Mouse (Mus musculus) thymus, adult 2 months (tissue): ENCODE results near the gene Tlk1. TPM values are rescaled to one million over a fixed set of nuclear protein-coding genes. Genes with fewer than 3 reads are reported as not detected.
"Not testable (repeated sequence)": the region's sequence is repeated elsewhere in the genome, so short reads cannot be mapped to it uniquely, and the experiment has no call there.

Source experiments
- DNase-seq: peaks from one replicate; pipeline ENCODE4 v3.0.0; 2021
- H3K27ac ChIP-seq: fragments of 200-500 bp; 2 replicates; pipeline ENCODE4 v1.5.1; 2012; ENCODE audit warnings: low read length, control low read depth; ENCODE audit not compliant: control insufficient read depth, insufficient read depth
- H3K27me3 ChIP-seq: fragments of 200-500 bp; 2 replicates; pipeline ENCODE4 v1.6.1; 2012; ENCODE audit warnings: mild to moderate bottlenecking, low read length, moderate library complexity, mixed read lengths; ENCODE audit not compliant: control insufficient read depth, insufficient read depth
- H3K36me3 ChIP-seq: fragments of 200-500 bp; 2 replicates; pipeline ENCODE4 v1.6.1; 2012; ENCODE audit warnings: mild to moderate bottlenecking, low read length, moderate library complexity; ENCODE audit not compliant: control insufficient read depth, insufficient read depth
- H3K4me1 ChIP-seq: fragments of 200-500 bp; replicated peaks from 2 replicates; pipeline ENCODE4 v1.6.1; 2012; ENCODE audit warnings: low read length; ENCODE audit not compliant: control insufficient read depth, insufficient read depth
- H3K4me3 ChIP-seq: fragments of 200-500 bp; 2 replicates; pipeline ENCODE4 v1.5.1; 2012; ENCODE audit warnings: mild to moderate bottlenecking, low read length, control low read depth, moderate library complexity; ENCODE audit not compliant: control insufficient read depth, insufficient read depth
- CTCF ChIP-seq: fragments of 200-500 bp; IDR thresholded peaks from 2 replicates; pipeline ENCODE4 v1.5.1; 2012; ENCODE audit warnings: mild to moderate bottlenecking, control low read depth, low read length, moderate library complexity, borderline replicate concordance; ENCODE audit not compliant: control insufficient read depth, poor library complexity, insufficient read depth; ENCODE audit errors: extremely low read depth
- POLR2A ChIP-seq: fragments of 200-500 bp; IDR thresholded peaks from 2 replicates; pipeline ENCODE4 v1.6.1; 2012; ENCODE audit warnings: mild to moderate bottlenecking, low read length, control low read depth, moderate library complexity; ENCODE audit not compliant: control insufficient read depth, poor library complexity, insufficient read depth; ENCODE audit errors: extremely low read depth
- WGBS: fragments of 180-500 bp; shearing (Covaris S2); methylation state at CpG from one replicate; pipeline ENCODE4 v1.1.7; 2018; 5-methylcytosine and 5-hydroxymethylcytosine counted together
- polyA plus RNA-seq: library from polyadenylated mRNA; depleted of rRNA; stranded (reverse); fragments of >200 nt; gene quantifications from 2 replicates; pipeline ENCODE4 v1.2.3, GENCODE M21; 2012

Tlk1 gene
- polyA plus RNA-seq, 1 experiment: 25.4 TPM

GRCm38 (mm10) chr2:70816016-70816415, 9.5 kb downstream of the Tlk1 start:
- no peak for DNase-seq
- Histone ChIP-seq H3K36me3 (no peaks in the 10 kb centered on the region), H3K4me1 (peaks cover 6% of the 10 kb centered on the region), H3K27me3 (no peaks in the 10 kb centered on the region), H3K27ac (no peak overlapping the region), H3K4me3 (no peak overlapping the region)
- 92% methylated on average over 2 of the region's 2 CpGs for WGBS
- TF ChIP-seq CTCF (no peak), POLR2A (no peak)

GRCm38 (mm10) chr2:70813608-70814007, 11.9 kb downstream of the Tlk1 start:
- Histone ChIP-seq H3K27ac (no peak overlapping the region), H3K4me1 (peaks cover 16% of the 10 kb centered on the region), H3K27me3 (no peaks in the 10 kb centered on the region), H3K4me3 (no peak overlapping the region), H3K36me3 (no peaks in the 10 kb centered on the region)
- no peak for DNase-seq
- TF ChIP-seq POLR2A (no peak), CTCF (no peak)
- WGBS: 92% methylated on average over 4 of the region's 4 CpGs

DNA sequence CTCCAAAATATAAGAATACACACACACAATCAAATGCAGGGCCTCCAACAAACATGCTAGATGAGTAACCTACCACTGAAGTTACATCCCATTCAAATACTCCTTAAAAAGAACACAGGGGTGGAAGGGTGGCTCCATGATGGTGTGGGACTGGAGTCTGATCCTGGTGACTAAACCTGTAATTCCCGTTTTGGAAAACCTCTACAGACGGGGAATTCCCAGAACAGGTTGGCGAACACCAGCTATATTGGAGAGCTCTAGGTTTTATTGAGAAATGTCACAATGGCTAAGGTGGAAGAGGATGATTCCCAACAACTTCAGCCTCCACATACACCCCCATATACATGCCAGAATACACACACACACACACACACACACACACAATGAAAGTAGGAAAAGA, 14.1 kb downstream of the Tlk1 start:
- no peak for DNase-seq
- Histone ChIP-seq H3K27me3 (no peaks in the 10 kb centered on the region), H3K4me3 (no peak overlapping the region), H3K27ac (no peak overlapping the region), H3K36me3 (no peaks in the 10 kb centered on the region), H3K4me1 (peaks cover 19% of the 10 kb centered on the region)
- no peak for TF ChIP-seq POLR2A
- no peak for TF ChIP-seq CTCF
- 92% methylated on average over 3 of the region's 3 CpGs for WGBS

- Histone ChIP-seq H3K27me3 (no peaks in the 10 kb centered on the region), H3K4me3 (no peak overlapping the region), H3K36me3 (peaks cover 4% of the 10 kb centered on the region; the same call in 1 of the 2 replicates), H3K27ac (peak overlapping the region; percentile 96), H3K4me1 (peaks cover 19% of the 10 kb centered on the region)
- TF ChIP-seq CTCF (no peak), POLR2A (no peak)
- 3% methylated on average over 3 of the region's 3 CpGs for WGBS
- DNase-seq: peak; percentile 41
Observed at GRCm38 (mm10) chr2:70809921-70810320, 15.6 kb downstream of the Tlk1 start.

DNA sequence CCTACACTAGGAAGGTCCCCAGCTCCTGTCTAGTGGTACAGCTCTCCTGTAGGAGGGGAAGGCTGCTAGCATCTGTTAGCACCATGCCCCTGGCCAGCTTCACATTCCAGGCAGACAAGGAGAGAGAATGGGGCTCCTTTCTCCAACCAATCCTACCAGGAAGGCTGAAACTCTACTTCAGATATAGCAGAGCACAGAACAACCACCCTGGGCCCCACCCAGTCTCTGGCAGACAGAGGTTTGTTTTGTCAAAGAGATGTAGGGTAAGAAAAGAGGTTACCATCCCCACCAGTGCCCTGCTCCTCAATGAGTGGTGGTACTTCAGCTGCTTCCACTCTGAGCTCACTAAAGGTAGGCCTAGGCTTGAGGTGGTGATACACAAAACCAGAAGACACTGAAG, 16.8 kb downstream of the Tlk1 start:
- Histone ChIP-seq H3K27me3 (no peaks in the 10 kb centered on the region), H3K36me3 (peaks cover 4% of the 10 kb centered on the region; the same call in 1 of the 2 replicates), H3K27ac (peak overlapping the region; percentile 96), H3K4me3 (no peak overlapping the region), H3K4me1 (peaks cover 17% of the 10 kb centered on the region)
- TF ChIP-seq POLR2A (no peak), CTCF (no peak)
- peak; percentile 48 for DNase-seq

DNA sequence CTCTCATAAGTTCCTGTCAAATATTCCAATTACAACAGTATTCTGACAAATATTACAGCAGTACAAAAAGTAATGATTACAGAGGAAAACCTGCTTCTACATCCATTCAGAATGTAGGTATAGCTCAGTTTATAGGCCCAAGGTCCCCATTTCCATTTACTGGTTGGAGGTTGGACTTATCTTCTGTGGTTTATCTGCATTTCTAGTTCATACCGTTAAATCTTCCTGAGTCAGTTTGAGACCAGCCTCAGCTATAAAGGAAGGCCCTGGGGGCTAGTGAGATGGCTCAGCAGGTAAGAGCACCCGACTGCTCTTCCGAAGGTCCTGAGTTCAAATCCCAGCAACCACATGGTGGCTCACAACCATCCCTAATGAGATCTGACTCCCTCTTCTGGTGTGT, 17.9 kb downstream of the Tlk1 start:
- not testable (repeated sequence) for H3K27ac ChIP-seq, H3K4me3 ChIP-seq, H3K36me3 ChIP-seq, DNase-seq, H3K27me3 ChIP-seq
- 77% methylated on average over 3 of the region's 3 CpGs for WGBS
- H3K4me1 ChIP-seq: peaks cover 18% of the 10 kb centered on the region

DNA sequence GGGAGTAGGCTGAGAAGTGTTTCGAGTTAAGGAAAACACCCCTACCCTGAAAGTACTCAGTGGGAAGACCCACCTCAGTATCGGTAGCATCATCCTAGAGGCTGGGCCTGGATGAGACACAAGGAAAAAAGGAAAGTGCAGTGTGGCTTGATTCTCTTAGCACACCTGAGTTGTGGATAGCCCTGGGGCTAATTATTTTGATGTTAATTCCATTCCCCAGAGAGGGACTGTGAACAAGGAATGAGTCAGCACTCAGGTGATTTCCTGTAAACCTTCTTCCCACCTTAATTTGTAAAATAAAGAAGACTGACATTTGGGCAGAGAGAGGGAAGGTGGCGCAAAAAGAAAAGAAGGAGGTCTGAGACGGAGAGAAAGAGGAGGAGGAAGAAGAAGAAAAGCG, 19.5 kb downstream of the Tlk1 start:
- WGBS: 94% methylated on average over 5 of the region's 5 CpGs
- H3K4me3 ChIP-seq: no peak overlapping the region
- H3K27ac ChIP-seq: no peak overlapping the region
- TF ChIP-seq POLR2A (no peak), CTCF (no peak)
- H3K36me3 ChIP-seq: peaks cover 4% of the 10 kb centered on the region; the same call in 1 of the 2 replicates
- no peaks in the 10 kb centered on the region for H3K27me3 ChIP-seq
- DNase-seq: no peak
- peaks cover 16% of the 10 kb centered on the region for H3K4me1 ChIP-seq

- H3K36me3 ChIP-seq, H3K4me1 ChIP-seq, H3K27ac ChIP-seq, H3K27me3 ChIP-seq, H3K4me3 ChIP-seq, DNase-seq: not testable (repeated sequence)
- over 99% methylated on average over 4 of the region's 4 CpGs for WGBS
Observed at GRCm38 (mm10) chr2:70803696-70804095, 21.8 kb downstream of the Tlk1 start.
